Mouse (Mus musculus) MEL (cell line): ENCODE results near the gene Gnao1.

Experiments
- CTCF ChIP-seq, 3 experiments: IDR thresholded peaks in 2 of 3; conservative IDR thresholded peaks in 1 of 3; 2 replicates each; pipeline ENCODE4 v1.5.1; 2011 to 2012; ENCODE audit warnings: low read length in 3 of 3, low read depth in 2 of 3, mild to moderate bottlenecking in 2 of 3, improper control_type of control experiment in 1 of 3, inconsistent platforms in 1 of 3, mixed read lengths in 1 of 3, moderate library complexity in 1 of 3; ENCODE audit not compliant: control insufficient read depth in 1 of 3, insufficient read depth in 1 of 3, poor library complexity in 1 of 3, severe bottlenecking in 1 of 3
- E2F4 ChIP-seq: IDR thresholded peaks from 2 replicates; pipeline ENCODE4 v1.6.1; 2011; ENCODE audit warnings: low read depth, low read length, improper control_type of control experiment, borderline replicate concordance
- ETS1 ChIP-seq: IDR thresholded peaks from 2 replicates; pipeline ENCODE4 v1.6.1; 2012; ENCODE audit warnings: low read depth, mild to moderate bottlenecking, inconsistent platforms, low read length, improper control_type of control experiment, moderate library complexity
- GATA1 ChIP-seq: IDR thresholded peaks from 2 replicates; pipeline ENCODE4 v1.6.1; 2011; ENCODE audit warnings: low read depth, low read length, improper control_type of control experiment
- MAFK ChIP-seq: IDR thresholded peaks from 2 replicates; pipeline ENCODE4 v1.6.1; 2011; ENCODE audit warnings: low read depth, mild to moderate bottlenecking, low read length, improper control_type of control experiment, borderline replicate concordance
- MAZ ChIP-seq: IDR thresholded peaks from 2 replicates; pipeline ENCODE4 v1.6.1; 2012; ENCODE audit warnings: low read depth, mild to moderate bottlenecking, inconsistent platforms, low read length, improper control_type of control experiment
- MXI1 ChIP-seq: IDR thresholded peaks from 2 replicates; pipeline ENCODE4 v1.6.1; 2011; ENCODE audit warnings: mild to moderate bottlenecking, low read depth, low read length, improper control_type of control experiment
- NRF1 ChIP-seq: IDR thresholded peaks from 2 replicates; pipeline ENCODE4 v1.6.1; 2014; ENCODE audit warnings: low read depth, mild to moderate bottlenecking, inconsistent platforms, low read length, improper control_type of control experiment, moderate library complexity; ENCODE audit not compliant: poor library complexity, insufficient read depth, severe bottlenecking
- POLR2A ChIP-seq, 2 experiments: IDR thresholded peaks; 2 replicates each; pipeline ENCODE4 v1.6.1; 2011 to 2012; ENCODE audit warnings: low read length in 2 of 2, mild to moderate bottlenecking in 2 of 2, control low read depth in 1 of 2, improper control_type of control experiment in 1 of 2, low read depth in 1 of 2, moderate library complexity in 1 of 2; ENCODE audit not compliant: control insufficient read depth in 1 of 2, insufficient read depth in 1 of 2, poor library complexity in 1 of 2
- TAL1 ChIP-seq: IDR thresholded peaks from 2 replicates; pipeline ENCODE4 v1.6.1; 2012; ENCODE audit warnings: mild to moderate bottlenecking, inconsistent platforms, low read length, moderate library complexity, mixed read lengths
- USF1 ChIP-seq: IDR thresholded peaks from 2 replicates; pipeline ENCODE4 v1.6.1; 2014; ENCODE audit warnings: low read depth, mild to moderate bottlenecking, inconsistent platforms, low read length, improper control_type of control experiment, moderate library complexity
- ZKSCAN1 ChIP-seq: IDR thresholded peaks from 2 replicates; pipeline ENCODE4 v1.6.1; 2012; ENCODE audit warnings: low read depth, mild to moderate bottlenecking, inconsistent platforms, low read length, improper control_type of control experiment, moderate library complexity
- ZNF384 ChIP-seq: IDR thresholded peaks from 2 replicates; pipeline ENCODE4 v1.6.1; 2012; ENCODE audit warnings: low read depth, mild to moderate bottlenecking, inconsistent platforms, low read length, improper control_type of control experiment

DNA sequence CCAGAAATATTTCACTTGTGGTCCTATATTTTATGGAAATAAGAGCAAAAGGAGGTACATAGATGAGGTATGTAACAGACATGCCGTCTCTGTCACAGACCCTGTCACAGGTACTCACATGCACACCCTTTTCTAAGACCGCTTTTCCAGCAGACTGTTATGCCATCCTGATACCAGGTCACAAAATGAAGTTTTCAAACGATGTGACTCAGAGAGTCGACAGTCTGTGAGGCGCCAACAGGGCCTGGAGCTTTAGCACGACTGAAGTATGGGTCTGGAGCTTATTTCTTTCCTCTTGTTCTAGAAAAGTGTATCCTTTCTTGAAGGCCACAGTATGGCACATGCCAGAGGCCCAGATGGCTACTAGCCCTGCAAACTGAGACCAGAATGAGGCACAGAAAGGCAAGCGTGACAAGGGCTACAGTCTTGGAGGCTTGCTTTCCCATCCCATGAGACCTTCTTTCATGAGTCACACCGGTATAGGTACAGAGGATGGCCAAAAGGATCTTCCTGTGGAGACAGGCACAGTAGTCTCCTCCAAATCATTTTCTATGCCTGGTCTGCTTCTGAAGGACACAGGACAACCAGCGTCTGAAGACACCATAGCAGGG lies 43.2 kb downstream of the Gnao1 start:
- TF ChIP-seq MAZ (no peak), CTCF (IDR thresholded peaks at IDR 0.05 in 2 of 3, conservative IDR thresholded peaks at IDR 0.05 in 1 of 3; ENCODE audit: control insufficient read depth in 1 of 3, insufficient read depth in 1 of 3, low read depth in 2 of 3, low read length in 3 of 3, poor library complexity in 1 of 3, severe bottlenecking in 1 of 3) (no peak), E2F4 (no peak), TAL1 (no peak), POLR2A (IDR thresholded peaks at IDR 0.05; ENCODE audit: control insufficient read depth in 1 of 2, insufficient read depth in 1 of 2, low read depth in 1 of 2, low read length in 2 of 2, poor library complexity in 1 of 2) (no peak), MXI1 (no peak), ZNF384 (no peak), ETS1 (no peak), NRF1 (no peak), ZKSCAN1 (no peak), USF1 (no peak), MAFK (no peak), GATA1 (no peak)
